Mouse (Mus musculus): Measurements from ENCODE around the gene Gm21954. TPM values are rescaled to one million over a fixed set of nuclear protein-coding genes. Genes with fewer than 3 reads are reported as not detected.
A peak's percentile ranks its signal among the peaks of the same experiment; 100 is the strongest.

The Gm21954 gene
- polyA plus RNA-seq (2016; fragmentation: Nextera tagmentation; extraction: Ambion mirVana): not detected in 2 replicates

GRCm38 (mm10) chr3:55472110-55472509, at the start of gene Gm21954:
Gm21954 (minus strand) TSS chr3:55472210.
- no peaks in the 10 kb centered on the region for H3K36me3 ChIP-seq
- no peak within 1 kb of the TSS for H3K27ac ChIP-seq
- H3K4me3 ChIP-seq: no peak within 1 kb of the TSS
- no peak within 1 kb of the TSS for H3K9ac ChIP-seq
- no peaks in the 10 kb centered on the region for H3K27me3 ChIP-seq
- WGBS: 91% methylated on average over 2 of the region's 2 CpGs
- no peaks in the 10 kb centered on the region for H3K4me1 ChIP-seq
- H3K9me3 ChIP-seq (replicated peaks): no peaks in the 10 kb centered on the region
- H3K4me2 ChIP-seq (replicated peaks): no peak within 1 kb of the TSS
- no peak for ATAC-seq (ENCODE audit: low FRiP score)

- Histone ChIP-seq H3K27me3 (no peaks in the 10 kb centered on the region), H3K36me3 (no peaks in the 10 kb centered on the region), H3K4me3 (no peak overlapping the region), H3K9me3 (replicated peaks) (no peaks in the 10 kb centered on the region), H3K27ac (peak overlapping the region; percentile 93), H3K4me2 (replicated peaks) (no peak overlapping the region), H3K9ac (no peak overlapping the region), H3K4me1 (peaks cover 54% of the 10 kb centered on the region)
- no peak for ATAC-seq (ENCODE audit: low FRiP score)
- WGBS: 68% methylated on average over 8 of the region's 8 CpGs
Measured at GRCm38 (mm10) chr3:55521776-55522175, 49.8 kb upstream of the Gm21954 start.

- Histone ChIP-seq H3K27me3 (no peaks in the 10 kb centered on the region), H3K27ac (peak overlapping the region; percentile 89), H3K4me2 (replicated peaks) (no peak overlapping the region), H3K9me3 (replicated peaks) (no peaks in the 10 kb centered on the region), H3K9ac (no peak overlapping the region), H3K4me3 (no peak overlapping the region), H3K36me3 (no peaks in the 10 kb centered on the region), H3K4me1 (peaks cover 49% of the 10 kb centered on the region)
- 21% methylated on average over 12 of the region's 12 CpGs for WGBS
- peak; percentile 76 for ATAC-seq (ENCODE audit: low FRiP score)
Measured at GRCm38 (mm10) chr3:55520240-55521180, 48.5 kb upstream of the Gm21954 start.

- no peak overlapping the region for H3K27ac ChIP-seq
- H3K4me2 ChIP-seq (replicated peaks): no peak overlapping the region
- peaks cover 25% of the 10 kb centered on the region for H3K4me1 ChIP-seq
- 73% methylated on average over 17 of the region's 17 CpGs for WGBS
- H3K36me3 ChIP-seq: peaks cover 3% of the 10 kb centered on the region; the same call in 1 of the 2 replicates
- no peak overlapping the region for H3K9ac ChIP-seq
- no peak for ATAC-seq (ENCODE audit: low FRiP score)
- H3K27me3 ChIP-seq: no peaks in the 10 kb centered on the region
- H3K9me3 ChIP-seq (replicated peaks): no peaks in the 10 kb centered on the region
- H3K4me3 ChIP-seq: no peak overlapping the region
Measured at GRCm38 (mm10) chr3:55517454-55518014, 45.5 kb upstream of the Gm21954 start.

- Histone ChIP-seq H3K4me2 (replicated peaks) (no peak overlapping the region), H3K9ac (no peak overlapping the region), H3K36me3 (peaks cover 3% of the 10 kb centered on the region; the same call in 1 of the 2 replicates), H3K9me3 (replicated peaks) (no peaks in the 10 kb centered on the region), H3K27me3 (no peaks in the 10 kb centered on the region), H3K27ac (no peak overlapping the region), H3K4me1 (peaks cover 14% of the 10 kb centered on the region), H3K4me3 (no peak overlapping the region)
- WGBS: 63% methylated on average over 5 of the region's 5 CpGs
- ATAC-seq (ENCODE audit: low FRiP score): no peak
Measured at GRCm38 (mm10) chr3:55515966-55516365, 44.0 kb upstream of the Gm21954 start.

- 69% methylated on average over 6 of the region's 6 CpGs for WGBS
- Histone ChIP-seq H3K4me2 (replicated peaks) (no peak overlapping the region), H3K27ac (no peak overlapping the region), H3K9ac (no peak overlapping the region), H3K36me3 (peaks cover 19% of the 10 kb centered on the region), H3K4me1 (no peaks in the 10 kb centered on the region), H3K27me3 (no peaks in the 10 kb centered on the region), H3K4me3 (no peak overlapping the region), H3K9me3 (replicated peaks) (no peaks in the 10 kb centered on the region)
- no peak for ATAC-seq (ENCODE audit: low FRiP score)
Measured at GRCm38 (mm10) chr3:55511658-55512057, 39.6 kb upstream of the Gm21954 start.

- H3K27me3 ChIP-seq: no peaks in the 10 kb centered on the region
- no peak for ATAC-seq (ENCODE audit: low FRiP score)
- H3K36me3 ChIP-seq: peaks cover 25% of the 10 kb centered on the region
- H3K4me2 ChIP-seq (replicated peaks): no peak overlapping the region
- H3K4me1 ChIP-seq: no peaks in the 10 kb centered on the region
- no peaks in the 10 kb centered on the region for H3K9me3 ChIP-seq (replicated peaks)
- WGBS: 90% methylated on average over 7 of the region's 7 CpGs
- H3K27ac ChIP-seq: no peak overlapping the region
- H3K4me3 ChIP-seq: no peak overlapping the region
- H3K9ac ChIP-seq: no peak overlapping the region
Measured at GRCm38 (mm10) chr3:55510198-55510597, 38.2 kb upstream of the Gm21954 start.

- H3K4me2 ChIP-seq (replicated peaks): no peak overlapping the region
- no peak overlapping the region for H3K9ac ChIP-seq
- H3K36me3 ChIP-seq: peaks cover 19% of the 10 kb centered on the region
- 88% methylated on average over 7 of the region's 7 CpGs for WGBS
- 0 out of 2 replicates have a peak, but pooled peaks cover 3% of the 10 kb centered on the region for H3K4me1 ChIP-seq
- H3K27me3 ChIP-seq: no peaks in the 10 kb centered on the region
- H3K27ac ChIP-seq: no peak overlapping the region
- H3K9me3 ChIP-seq (replicated peaks): no peaks in the 10 kb centered on the region
- no peak overlapping the region for H3K4me3 ChIP-seq
- ATAC-seq (ENCODE audit: low FRiP score): no peak
Measured at GRCm38 (mm10) chr3:55499298-55499697, 27.3 kb upstream of the Gm21954 start.

- no peaks in the 10 kb centered on the region for H3K9me3 ChIP-seq (replicated peaks)
- H3K4me2 ChIP-seq (replicated peaks): no peak overlapping the region
- no peak overlapping the region for H3K9ac ChIP-seq
- 0 out of 2 replicates have a peak, but pooled peaks cover 9% of the 10 kb centered on the region for H3K36me3 ChIP-seq
- no peak overlapping the region for H3K27ac ChIP-seq
- WGBS: 79% methylated on average over 9 of the region's 9 CpGs
- H3K4me1 ChIP-seq: 0 out of 2 replicates have a peak, but pooled peaks cover 3% of the 10 kb centered on the region
- no peak for ATAC-seq (ENCODE audit: low FRiP score)
- no peaks in the 10 kb centered on the region for H3K27me3 ChIP-seq
- no peak overlapping the region for H3K4me3 ChIP-seq
Measured at GRCm38 (mm10) chr3:55496462-55496941, 24.5 kb upstream of the Gm21954 start.

GRCm38 (mm10) chr3:55495866-55496265, 23.9 kb upstream of the Gm21954 start:
- Histone ChIP-seq H3K4me2 (replicated peaks) (no peak overlapping the region), H3K36me3 (0 out of 2 replicates have a peak, but pooled peaks cover 6% of the 10 kb centered on the region), H3K27me3 (no peaks in the 10 kb centered on the region), H3K4me3 (no peak overlapping the region), H3K9me3 (replicated peaks) (no peaks in the 10 kb centered on the region), H3K9ac (no peak overlapping the region), H3K27ac (no peak overlapping the region), H3K4me1 (0 out of 2 replicates have a peak, but pooled peaks cover 3% of the 10 kb centered on the region)
- WGBS: 24% methylated on average over 4 of the region's 4 CpGs
- ATAC-seq (ENCODE audit: low FRiP score): no peak

- ATAC-seq (ENCODE audit: low FRiP score): no peak
- no peak overlapping the region for H3K9ac ChIP-seq
- no peaks in the 10 kb centered on the region for H3K9me3 ChIP-seq (replicated peaks)
- H3K36me3 ChIP-seq: peaks cover 8% of the 10 kb centered on the region; the same call in 1 of the 2 replicates
- no peak overlapping the region for H3K4me3 ChIP-seq
- WGBS: 86% methylated on average over 7 of the region's 7 CpGs
- 0 out of 2 replicates have a peak, but pooled peaks cover 3% of the 10 kb centered on the region for H3K4me1 ChIP-seq
- no peak overlapping the region for H3K27ac ChIP-seq
- H3K27me3 ChIP-seq: no peaks in the 10 kb centered on the region
- no peak overlapping the region for H3K4me2 ChIP-seq (replicated peaks)
Measured at GRCm38 (mm10) chr3:55495231-55495630, 23.2 kb upstream of the Gm21954 start.

GRCm38 (mm10) chr3:55494348-55494747, 22.3 kb upstream of the Gm21954 start:
- no peaks in the 10 kb centered on the region for H3K9me3 ChIP-seq (replicated peaks)
- H3K36me3 ChIP-seq: peaks cover 10% of the 10 kb centered on the region; the same call in 1 of the 2 replicates
- H3K9ac ChIP-seq: no peak overlapping the region
- 0 out of 2 replicates have a peak, but pooled peaks cover 3% of the 10 kb centered on the region for H3K4me1 ChIP-seq
- no peak overlapping the region for H3K4me3 ChIP-seq
- no peak overlapping the region for H3K27ac ChIP-seq
- ATAC-seq (ENCODE audit: low FRiP score): no peak
- no peaks in the 10 kb centered on the region for H3K27me3 ChIP-seq
- H3K4me2 ChIP-seq (replicated peaks): no peak overlapping the region
- WGBS: 45% methylated on average over 4 of the region's 4 CpGs

Data from hindbrain, embryonic 12.5 days (tissue).